Mouse (Mus musculus): ENCODE data around the gene Dbx1.

Dbx1 gene

DNA sequence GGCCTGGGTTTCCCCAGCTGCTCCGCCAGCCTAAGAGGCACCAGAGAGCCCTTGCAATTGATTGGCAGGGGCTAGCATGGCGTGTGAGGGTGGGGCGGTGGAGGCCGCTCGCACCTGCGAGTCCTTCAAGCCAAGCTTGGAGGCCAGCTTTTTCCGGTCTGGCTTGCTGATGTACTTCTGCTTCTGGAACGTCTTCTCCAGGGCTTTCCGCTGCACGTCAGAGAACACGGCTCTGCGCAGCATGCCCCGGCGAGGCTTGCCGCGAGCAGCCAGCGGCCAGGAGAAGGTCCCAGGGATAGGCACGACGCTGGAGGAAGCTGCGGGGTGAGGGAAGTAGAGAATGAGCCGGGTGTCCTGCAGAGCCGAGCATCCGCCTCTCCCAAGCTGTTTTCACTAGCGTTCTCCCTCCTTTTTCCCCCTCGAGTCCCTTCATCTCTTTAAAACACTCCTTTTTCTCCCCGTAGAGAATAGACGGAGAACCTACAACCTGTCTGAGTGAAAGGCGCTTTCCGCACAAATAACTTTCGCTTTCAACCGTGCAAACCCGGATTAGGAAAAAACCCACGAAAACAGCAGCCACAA is 3.2 kb downstream of the Dbx1 start:
- DNase-seq (ENCODE audit: low read depth, low spot score) = no peak

DNA sequence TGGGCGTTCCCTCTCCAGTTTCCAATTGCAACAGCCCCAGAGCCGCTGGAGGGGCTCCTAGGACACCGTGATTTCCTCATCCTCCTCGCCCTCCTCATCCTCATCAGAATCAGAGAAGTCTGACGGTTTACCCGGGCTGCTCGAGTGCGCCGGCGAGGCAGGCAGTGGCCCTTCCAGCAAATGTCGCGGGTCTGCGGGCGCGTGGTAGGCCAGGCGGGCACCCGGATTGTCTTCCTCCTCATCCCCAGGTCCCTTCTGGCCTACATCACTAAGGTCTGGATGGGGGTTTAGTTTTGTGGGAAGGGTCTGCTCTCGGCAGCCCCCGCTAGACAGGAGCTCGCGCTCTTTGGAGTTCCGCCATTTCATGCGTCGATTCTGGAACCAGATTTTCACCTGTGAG is 4.3 kb downstream of the Dbx1 start:
- no peak for DNase-seq (ENCODE audit: low read depth, low spot score)

DNA sequence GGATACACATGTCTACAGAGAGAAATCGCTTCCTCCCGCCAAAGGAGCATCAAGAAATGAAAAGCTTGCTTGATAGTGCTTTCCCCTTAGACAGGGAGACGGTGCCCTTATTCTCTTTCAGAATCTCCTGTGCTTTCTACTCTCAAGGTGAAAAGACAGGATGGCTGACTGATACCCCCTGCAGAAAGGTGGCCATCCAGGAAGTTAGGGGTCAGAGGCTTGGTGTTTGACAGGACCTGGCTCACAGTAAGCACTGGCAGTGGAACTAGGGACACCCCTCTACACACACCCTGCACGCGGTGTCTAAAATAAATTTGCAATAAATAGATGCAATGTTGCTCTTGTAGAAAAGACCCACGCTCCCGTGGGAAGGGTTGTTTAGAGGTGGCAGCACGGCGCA is 4.8 kb downstream of the Dbx1 start:
- no peak for DNase-seq (ENCODE audit: low read depth, low spot score)

DNA sequence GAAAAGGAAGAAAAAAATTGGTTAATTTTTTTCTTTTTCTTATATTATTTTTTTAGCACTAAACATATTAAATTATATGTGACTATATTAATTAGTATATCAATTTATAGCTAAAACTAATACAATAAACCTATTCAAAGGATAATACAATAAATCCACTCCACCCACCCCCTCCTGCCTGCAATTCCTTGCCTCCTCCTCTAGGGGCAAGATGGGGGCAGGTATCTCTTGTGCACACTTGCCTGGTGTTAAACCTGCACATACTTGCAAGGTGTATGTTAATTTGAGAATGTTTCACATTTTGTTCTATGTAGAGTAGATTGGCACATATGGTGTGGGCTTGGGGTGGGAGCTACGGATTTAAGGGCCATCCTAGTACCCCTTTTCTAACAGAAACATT is 16.5 kb downstream of the Dbx1 start:
- no peak for DNase-seq (ENCODE audit: low read depth, low spot score)

DNA sequence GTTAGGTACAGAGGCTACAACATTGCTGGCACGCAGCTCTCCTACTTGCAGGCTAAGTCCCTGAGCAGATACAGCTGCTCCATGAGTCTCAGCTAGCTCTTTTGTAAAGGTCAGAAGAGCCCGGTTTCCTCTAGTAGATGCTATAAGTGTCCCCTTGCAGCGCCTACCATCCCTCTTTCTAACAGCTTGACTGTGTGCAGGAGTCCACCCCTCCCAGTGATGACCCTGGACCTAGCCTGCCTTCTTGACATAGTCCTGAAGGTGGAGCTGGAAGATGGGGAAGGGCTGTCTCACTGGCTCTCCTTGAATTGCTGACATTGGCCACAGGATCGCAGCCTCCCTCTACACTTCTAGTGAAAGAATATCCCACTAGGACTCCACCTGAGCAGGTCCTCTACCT is 19.6 kb downstream of the Dbx1 start:
- DNase-seq (ENCODE audit: low read depth, low spot score) = no peak

DNA sequence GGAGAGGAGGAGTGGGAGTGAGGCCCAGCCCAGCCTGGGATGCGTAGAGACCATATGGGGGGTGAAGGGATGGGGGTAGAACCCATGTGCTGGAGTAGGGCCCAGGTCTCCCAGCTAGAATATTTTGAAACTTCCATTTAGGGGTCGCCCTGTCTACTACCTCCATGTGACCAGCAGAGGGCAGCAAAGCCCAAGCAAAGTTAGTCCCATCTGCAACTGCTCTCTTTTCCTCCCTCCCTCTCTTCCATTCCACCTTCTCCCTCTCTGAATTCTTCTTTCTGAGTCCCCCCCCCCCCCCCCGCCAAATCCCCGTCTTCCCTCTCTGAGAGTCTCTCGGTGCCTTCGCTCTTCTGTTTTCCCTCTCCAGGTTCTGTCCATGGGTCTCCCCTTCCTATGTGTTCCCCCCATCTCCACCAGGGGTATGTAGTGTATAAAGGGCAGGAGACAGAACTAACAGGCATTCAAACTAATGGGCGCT is 20.4 kb downstream of the Dbx1 start:
- peak; percentile 70 for DNase-seq (ENCODE audit: low read depth, low spot score)

DNA sequence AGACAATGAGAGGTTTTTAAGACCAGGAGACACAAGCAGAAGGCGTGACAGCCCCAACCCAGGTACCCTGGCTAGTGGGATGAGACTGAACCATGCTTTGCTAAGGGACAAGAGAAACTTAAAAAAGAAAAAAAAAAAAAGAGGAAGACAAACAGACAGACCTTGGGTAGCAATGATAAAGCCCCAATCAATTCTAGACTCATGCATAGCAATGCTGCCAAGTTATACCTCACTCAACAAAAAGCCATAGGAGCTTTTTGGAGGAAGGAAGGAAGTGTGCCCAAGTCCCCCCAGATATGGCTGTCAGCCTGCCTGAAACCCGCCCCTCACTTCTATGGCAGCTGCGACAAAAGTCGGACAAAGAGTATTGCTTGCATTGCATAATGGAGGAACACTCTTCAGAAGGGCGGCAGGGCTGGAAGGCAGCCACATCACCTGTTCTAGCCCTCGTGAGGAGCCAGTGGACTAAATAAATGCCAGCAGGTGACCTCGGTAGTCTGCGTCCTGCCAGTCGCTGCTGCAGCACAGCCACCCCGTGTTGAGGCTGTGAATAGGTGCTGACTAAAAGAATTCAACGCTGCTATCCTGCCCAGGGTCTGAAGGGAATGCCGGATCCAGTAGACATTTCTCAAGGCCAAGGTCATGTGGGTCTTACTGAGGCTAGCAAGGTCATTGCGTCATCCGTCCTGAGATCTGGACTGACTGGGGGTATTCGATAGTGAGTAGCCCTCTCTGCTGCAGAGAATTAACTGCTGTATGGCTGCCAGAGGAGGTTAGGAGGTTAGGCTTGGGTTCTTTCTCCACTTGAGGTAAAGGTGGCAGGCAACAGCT is 31.5 kb downstream of the Dbx1 start:
- no peak for DNase-seq (ENCODE audit: low read depth, low spot score)

DNA sequence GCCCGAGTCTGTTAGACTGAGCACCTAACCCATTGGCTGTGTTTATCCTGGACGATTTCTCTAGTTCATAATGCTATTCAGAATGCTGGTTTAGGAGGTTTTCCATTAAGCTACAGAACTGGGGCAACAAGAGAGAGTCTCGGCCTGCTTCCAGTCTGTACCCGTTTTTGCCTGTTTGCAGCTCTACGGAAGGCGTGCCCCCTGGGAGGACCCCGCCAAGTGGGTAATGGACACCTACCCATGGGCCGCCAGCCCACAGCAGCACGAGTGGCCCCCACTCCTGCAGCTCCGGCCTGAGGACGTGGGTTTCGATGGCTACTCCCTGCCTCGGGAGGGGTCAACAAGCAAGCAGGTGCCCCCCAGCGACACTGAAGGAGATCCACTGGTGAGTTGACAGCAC is 32.4 kb downstream of the Dbx1 start:
- no peak for DNase-seq (ENCODE audit: low read depth, low spot score)

DNA sequence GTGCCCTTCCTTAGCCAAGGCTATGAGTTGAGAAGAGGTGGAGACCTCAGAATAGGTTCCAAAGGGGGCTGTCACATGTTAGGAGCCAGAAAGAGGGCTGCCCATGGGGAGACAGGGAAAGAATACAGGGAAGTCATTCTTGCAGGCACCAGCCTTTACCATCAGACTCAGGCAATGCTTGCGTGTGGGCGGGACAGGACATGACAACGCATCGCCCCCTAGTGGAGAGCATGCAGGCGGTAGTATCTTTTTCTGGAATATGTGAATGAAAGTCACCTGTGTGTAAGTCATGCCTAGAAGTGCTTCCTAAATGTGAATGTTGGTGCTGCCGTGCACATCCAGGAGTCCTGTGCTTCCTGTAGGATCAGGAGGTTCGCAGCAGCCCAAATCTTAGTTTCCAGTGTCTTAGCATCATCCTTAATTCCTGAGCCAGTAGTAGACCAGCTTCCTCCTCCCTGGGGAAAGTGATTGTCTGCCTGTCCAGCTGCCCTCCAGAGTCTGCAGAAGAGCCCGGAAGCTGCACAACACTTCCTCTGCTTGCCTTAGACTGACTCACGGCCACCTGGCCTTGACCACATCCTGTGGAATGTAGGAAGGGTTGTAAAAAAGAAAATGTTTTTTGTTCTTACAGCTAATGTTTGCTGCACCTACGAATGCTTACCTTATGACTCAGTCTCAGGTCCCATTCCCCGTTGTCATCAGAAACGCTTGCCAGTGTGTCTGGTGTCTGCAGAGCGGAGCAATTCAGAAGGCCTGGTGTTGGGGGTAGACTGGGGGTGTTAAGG is 35.3 kb downstream of the Dbx1 start:
- DNase-seq (ENCODE audit: low read depth, low spot score) = peak; percentile 53

DNA sequence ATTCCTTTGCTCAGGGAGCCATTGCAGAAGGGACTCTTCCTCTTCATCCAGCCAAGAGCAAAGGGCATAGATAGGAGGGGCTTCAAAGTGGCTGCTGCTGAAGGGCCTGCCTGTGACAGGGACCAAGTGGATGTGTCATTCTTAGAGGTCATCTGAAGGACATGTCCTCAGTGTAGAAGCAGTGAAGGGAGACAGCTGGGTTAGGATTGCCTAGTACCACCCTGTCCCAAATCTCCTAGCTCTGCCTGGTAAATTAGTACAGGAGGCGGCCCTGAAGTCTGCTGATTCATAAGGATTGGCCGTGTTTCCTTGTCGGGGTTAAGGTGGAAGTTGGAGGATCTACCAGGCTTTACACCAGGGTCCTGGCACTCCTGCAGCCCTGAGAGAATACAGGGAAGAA is 36.7 kb downstream of the Dbx1 start:
- no peak for DNase-seq (ENCODE audit: low read depth, low spot score)

DNA sequence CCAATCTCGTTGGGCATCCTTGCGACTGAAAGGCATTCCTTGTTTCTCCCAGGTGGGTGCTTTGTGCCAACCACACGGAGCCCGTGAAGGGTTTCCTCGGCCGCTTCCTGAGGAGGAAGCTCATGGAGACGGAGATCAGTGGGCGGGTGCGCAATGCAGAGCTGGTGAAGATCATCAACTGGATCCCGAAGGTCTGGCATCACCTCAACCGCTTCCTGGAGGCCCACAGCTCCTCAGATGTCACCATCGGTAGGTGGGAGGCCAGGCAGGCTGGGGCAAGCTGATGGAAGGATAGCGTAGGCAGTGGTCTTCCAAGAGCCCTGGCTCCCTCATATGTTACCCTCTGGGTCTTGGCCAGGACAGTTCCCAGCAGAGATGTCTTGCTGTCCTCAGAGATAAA is 38.4 kb downstream of the Dbx1 start:
- DNase-seq (ENCODE audit: low read depth, low spot score) = no peak

DNA sequence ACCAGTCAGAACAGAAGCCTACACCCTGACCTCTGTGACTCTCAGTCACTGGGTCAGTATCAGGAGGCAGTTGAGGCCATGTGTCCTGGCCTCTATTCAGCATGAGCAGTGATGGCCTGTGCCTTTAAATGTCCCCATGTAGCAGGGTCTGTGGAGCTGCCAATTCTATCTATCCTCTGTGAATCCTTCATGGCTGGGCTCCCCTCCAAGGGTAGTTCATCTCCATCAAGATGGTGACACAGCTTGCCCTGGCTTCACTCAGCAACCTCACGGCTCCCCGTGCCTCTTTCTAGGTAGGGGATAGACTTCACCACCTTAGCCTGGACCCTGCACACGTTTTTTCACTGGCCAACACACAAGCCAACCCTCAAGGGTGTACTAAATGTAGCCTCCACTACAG is 38.9 kb downstream of the Dbx1 start:
- DNase-seq (ENCODE audit: low read depth, low spot score) = no peak

DNA sequence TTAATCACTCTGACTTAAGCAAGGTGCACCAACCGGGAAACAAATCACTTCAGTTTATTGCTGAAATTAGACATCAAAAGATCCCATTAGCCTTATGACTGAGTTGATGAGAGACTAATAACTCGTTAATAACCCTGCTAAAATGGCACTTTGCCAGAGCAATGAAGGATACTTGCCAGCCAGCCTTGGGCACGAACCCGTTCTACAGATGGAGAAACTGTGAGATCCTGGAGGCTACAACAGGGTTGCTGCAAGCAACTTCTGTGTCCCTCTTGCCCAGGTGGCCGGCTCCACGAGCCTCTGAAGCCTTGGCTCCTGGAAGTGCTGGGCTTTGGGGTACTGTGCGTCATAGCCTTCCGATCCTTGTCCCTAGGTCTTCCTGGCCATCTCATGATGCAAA is 47.0 kb downstream of the Dbx1 start:
- no peak for DNase-seq (ENCODE audit: low read depth, low spot score)

DNA sequence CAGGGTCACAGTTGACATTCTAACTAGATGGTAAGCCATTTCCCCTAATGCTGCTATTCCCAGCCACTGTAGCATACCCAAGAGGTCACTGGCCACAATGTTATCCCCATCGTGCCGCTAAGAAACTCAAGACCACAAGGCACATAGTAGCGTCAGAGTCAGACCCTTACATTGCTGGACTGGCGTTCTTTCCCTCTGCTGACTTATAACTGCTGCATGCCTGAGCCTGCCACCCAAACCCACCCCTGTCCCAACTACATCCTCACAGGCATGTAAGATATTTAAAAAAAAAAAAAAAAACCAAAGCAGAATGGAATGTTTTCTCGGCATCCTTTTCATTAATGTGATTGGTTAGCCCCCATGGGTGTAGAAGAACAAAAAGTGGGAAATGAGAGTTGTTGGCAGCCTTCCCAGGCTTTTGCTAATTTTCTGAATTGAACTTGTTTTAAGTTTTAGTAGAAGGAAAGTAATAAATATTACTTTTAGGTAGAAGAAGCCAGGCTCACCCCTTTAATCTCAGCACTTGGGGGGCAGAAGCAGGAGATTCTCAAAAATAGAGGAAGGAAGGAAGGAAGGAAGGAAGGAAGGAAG is 50.0 kb downstream of the Dbx1 start:
- DNase-seq (ENCODE audit: low read depth, low spot score) = no peak

DNA sequence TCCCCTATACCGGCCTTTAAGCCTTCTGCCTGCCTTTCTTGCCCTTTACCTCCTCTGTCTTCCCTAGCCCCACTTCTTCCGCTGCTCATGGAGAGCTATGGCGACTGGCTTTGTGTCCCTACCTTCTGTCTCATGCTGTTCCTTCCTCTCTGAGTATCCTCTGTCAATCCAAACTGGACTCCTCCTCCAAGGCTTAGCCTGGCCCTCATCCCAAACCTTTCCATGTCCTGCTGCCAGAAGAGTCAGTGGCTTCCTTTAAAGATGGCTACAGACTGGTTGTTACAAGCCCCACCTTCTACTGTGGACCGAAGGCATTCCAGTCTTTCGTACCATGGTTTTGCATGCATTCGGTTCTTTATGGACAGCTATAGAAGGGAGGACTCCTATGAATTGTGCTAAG is 53.5 kb downstream of the Dbx1 start:
- DNase-seq (ENCODE audit: low read depth, low spot score) = no peak

DNA sequence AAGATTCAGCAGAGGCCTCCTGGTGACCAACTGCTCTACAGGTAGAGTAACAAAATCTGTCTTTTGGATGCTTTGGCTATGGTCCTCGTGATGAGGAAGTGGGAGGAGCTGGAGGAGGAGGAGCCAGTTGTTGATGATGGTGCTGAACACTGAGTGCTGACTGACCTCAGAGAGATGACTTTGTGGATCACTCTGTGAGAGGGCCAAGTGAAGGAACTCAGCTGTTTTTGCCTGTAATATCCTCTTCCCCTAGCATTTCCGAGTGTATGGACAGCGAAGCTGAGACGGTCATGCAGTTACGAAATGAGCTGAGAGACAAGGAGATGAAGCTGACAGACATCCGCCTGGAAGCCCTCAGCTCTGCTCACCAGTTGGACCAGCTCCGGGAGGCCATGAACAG is 54.1 kb downstream of the Dbx1 start:
- DNase-seq (ENCODE audit: low read depth, low spot score) = no peak

DNA sequence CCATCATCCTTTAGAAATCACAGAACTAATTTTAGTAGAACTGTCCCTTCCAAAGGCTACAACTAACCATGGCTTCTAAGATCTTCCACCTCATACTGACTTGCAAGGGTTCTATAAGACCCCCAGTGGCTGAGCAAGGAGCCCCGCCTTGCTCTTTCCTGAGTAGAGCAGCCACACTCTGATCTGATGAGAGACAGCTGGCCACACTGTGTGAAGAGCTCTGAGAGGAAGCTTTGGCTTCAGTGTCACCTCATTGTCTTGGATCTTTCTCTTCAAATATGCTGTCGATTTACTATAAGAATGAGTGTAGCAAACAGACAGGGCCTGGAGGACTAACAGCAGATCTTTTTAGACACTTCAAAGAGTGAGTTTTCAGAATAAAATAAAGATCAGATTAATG is 54.7 kb downstream of the Dbx1 start:
- DNase-seq (ENCODE audit: low read depth, low spot score) = no peak
